Mouse (Mus musculus) thymus, adult 2 months (tissue): ENCODE results near the gene Golga7b.

Experiments used
- CTCF ChIP-seq: fragments of 200-500 bp; IDR thresholded peaks from 2 replicates; pipeline ENCODE4 v1.5.1; 2012; ENCODE audit warnings: mild to moderate bottlenecking, control low read depth, low read length, moderate library complexity, borderline replicate concordance; ENCODE audit not compliant: control insufficient read depth, poor library complexity, insufficient read depth; ENCODE audit errors: extremely low read depth
- POLR2A ChIP-seq: fragments of 200-500 bp; IDR thresholded peaks from 2 replicates; pipeline ENCODE4 v1.6.1; 2012; ENCODE audit warnings: mild to moderate bottlenecking, low read length, control low read depth, moderate library complexity; ENCODE audit not compliant: control insufficient read depth, poor library complexity, insufficient read depth; ENCODE audit errors: extremely low read depth

DNA sequence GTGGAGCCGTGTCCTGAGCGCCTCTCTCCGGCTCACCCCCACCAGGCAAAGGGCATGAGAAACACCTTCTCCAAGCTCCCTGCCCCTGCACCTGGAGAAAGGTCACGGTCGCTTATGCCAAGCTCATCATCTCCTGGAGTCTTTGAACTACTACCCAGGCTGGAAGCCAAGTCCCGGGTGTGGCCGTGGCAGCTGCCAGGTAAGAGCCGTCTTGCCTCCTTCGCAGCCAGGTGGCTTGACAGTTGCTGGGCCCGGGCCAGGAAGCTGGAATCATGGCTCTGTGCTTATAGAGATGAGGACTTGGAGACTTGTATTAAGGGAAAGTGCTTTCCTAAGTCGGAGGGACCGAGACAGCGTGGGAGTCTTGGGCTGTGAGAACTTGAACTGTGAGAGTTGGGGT, 16.4 kb upstream of the Golga7b start:
- TF ChIP-seq CTCF (no peak), POLR2A (no peak)
